Mouse (Mus musculus) stomach, adult 2 months (tissue): ENCODE results near the gene Gm12117. TPM values are rescaled to one million over a fixed set of nuclear protein-coding genes. Genes with fewer than 3 reads are reported as not detected.

ENCODE experiments used
- polyA plus RNA-seq: library from polyadenylated mRNA; depleted of rRNA; stranded (reverse); fragments of >200 nt; gene quantifications from 2 replicates; pipeline ENCODE4 v1.2.3, GENCODE M21; 2012; rRNA removed

The Gm12117 gene
- not detected in 2 replicates for polyA plus RNA-seq

DNA sequence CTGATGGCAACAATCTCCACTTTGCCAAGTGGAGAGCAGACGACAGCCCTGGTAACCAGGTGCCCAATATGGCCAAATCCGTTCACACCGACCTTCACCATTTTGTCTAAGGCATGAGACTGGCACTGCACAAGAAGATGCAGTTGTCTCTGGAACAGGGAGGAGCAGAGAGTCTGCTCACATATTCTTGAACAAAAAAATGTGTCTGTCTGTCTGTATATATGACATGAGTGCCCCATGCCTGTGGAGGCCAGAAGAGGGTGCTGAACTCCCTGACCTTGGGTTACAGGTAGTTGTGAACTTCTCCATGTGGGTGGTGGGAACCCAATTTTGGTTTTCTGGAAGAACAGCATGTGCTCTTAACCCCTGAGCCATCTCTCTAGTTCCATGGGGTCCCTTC lies at the start of gene Gm12117:
TSS of gene Gm12117 (minus strand) at position 101 of the 400 bp plus-strand sequence.

Other genes starting within 250 kb of the Gm12117 start
- 0.23 and 0.26 TPM in 2 replicates for gene Fgf18, start 129.3 kb downstream of the Gm12117 start, polyA plus RNA-seq
- 3.5 and 5.9 TPM in 2 replicates for gene Npm1, start 113.5 kb downstream of the Gm12117 start, polyA plus RNA-seq
- gene Tlx3, start 73.1 kb downstream of the Gm12117 start, polyA plus RNA-seq, result not detected in 2 replicates
- 0.08 and 0.10 TPM in 2 replicates for gene Ranbp17, start 237.0 kb upstream of the Gm12117 start, polyA plus RNA-seq